29 mouse cellular contexts compared by ENCODE assay signal in the genomic region with DNA sequence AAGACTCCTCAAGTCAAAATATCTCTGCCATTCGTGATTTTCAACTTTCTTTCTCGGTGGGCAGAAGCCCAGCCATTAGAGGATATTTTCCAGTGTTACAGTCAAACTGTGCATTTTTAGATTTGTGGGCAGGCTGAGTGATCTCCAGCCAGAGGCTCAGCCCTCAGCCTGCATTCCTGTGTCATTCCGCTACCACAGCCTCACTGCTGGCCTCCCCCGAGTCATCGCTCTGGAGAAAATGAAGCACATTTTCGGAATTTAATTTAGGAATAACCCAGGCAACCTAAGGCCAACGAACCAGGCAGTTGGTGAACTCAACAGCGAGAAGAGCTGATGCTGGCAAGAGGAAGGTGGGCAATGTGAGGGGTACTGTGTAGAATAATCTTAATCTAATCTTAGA.
A peak's percentile ranks its signal among the peaks of the same experiment; 100 is the strongest.
DNase-seq lines count a peak whose midpoint lies in the region; ATAC-seq and TF ChIP-seq lines count a peak whose summit lies in the region.
"Had no signal": no experiment of that assay in that cellular context is flagged by ENCODE, and none has a peak within 500 bp of the region (broad histone marks: within the 10 kb centered on the region; RNA-seq: fewer than 3 reads in every experiment).

No protein-coding gene starts in this region.

- H3ac ChIP-seq in myocyte (ENCODE audit: control insufficient read depth, insufficient read length): no peak overlapping the region

- 61% methylated on average over 8 of the region's 8 CpGs for WGBS in embryonic facial prominence, embryonic 13.5 days
- WGBS in embryonic facial prominence, embryonic 10.5 days: 88% methylated on average over 8 of the region's 8 CpGs
- WGBS in embryonic facial prominence, embryonic 14.5 days: 70% methylated on average over 8 of the region's 8 CpGs

- no peaks in the 10 kb centered on the region for H3K36me3 ChIP-seq in embryonic facial prominence, embryonic 13.5 days
- H3K36me3 ChIP-seq in embryonic facial prominence, embryonic 10.5 days (replicated peaks): no peaks in the 10 kb centered on the region
- H3K36me3 ChIP-seq in embryonic facial prominence, embryonic 14.5 days (ENCODE audit: control insufficient read depth, insufficient read depth, low read length): no peaks in the 10 kb centered on the region
- no peaks in the 10 kb centered on the region for H3K36me3 ChIP-seq in myocyte (ENCODE audit: control insufficient read depth, insufficient read depth)
- H3K36me3 ChIP-seq: embryonic facial prominence, embryonic 12.5 days; heart, embryonic 10.5 days; heart, embryonic 13.5 days had no signal

- no peak for DNase-seq in embryonic facial prominence, embryonic 10.5 days (ENCODE audit: low spot score)
- DNase-seq in kidney, postnatal 4 days: peak; percentile 7 to 17
- DNase-seq in kidney, adult 8-10 months: no peak
- DNase-seq in embryonic facial prominence, embryonic 14.5 days (ENCODE audit: low spot score): peak; percentile 56
- no peak for DNase-seq in ovary, postnatal 36 days (ENCODE audit: low spot score)
- DNase-seq in heart, adult 8-10 months (ENCODE audit: low spot score): no peak
- DNase-seq: adrenal gland, postnatal 10 days; adrenal gland, postnatal 36 days; cerebellum, adult 18-20 months; cerebellum, adult 9-10 months; cerebellum, postnatal 14 days; forebrain, postnatal 0 days; gastrocnemius, adult 2 months; gastrocnemius, postnatal 14 days; heart, adult 18-20 months; heart, postnatal 14 days; heart, postnatal 4 days had no signal

- H3K27me3 ChIP-seq in embryonic facial prominence, embryonic 13.5 days: no peaks in the 10 kb centered on the region
- no peaks in the 10 kb centered on the region for H3K27me3 ChIP-seq in embryonic facial prominence, embryonic 10.5 days (replicated peaks; ENCODE audit: low read depth, poor library complexity, severe bottlenecking)
- no peaks in the 10 kb centered on the region for H3K27me3 ChIP-seq in embryonic facial prominence, embryonic 14.5 days (replicated peaks; ENCODE audit: control insufficient read depth, insufficient read depth, low read length)
- no peaks in the 10 kb centered on the region for H3K27me3 ChIP-seq in myocyte (ENCODE audit: control insufficient read depth, insufficient read depth, insufficient read length)
- H3K27me3 ChIP-seq: embryonic facial prominence, embryonic 12.5 days; forebrain, embryonic 13.5 days; heart, embryonic 13.5 days had no signal

- H3K9ac ChIP-seq in embryonic facial prominence, embryonic 13.5 days: no peak overlapping the region
- H3K9ac ChIP-seq in embryonic facial prominence, embryonic 14.5 days (ENCODE audit: low read depth, low read length): no peak overlapping the region
- H3K9ac ChIP-seq: embryonic facial prominence, embryonic 12.5 days; forebrain, embryonic 13.5 days; forebrain, postnatal 0 days; heart, embryonic 13.5 days; hindbrain, embryonic 14.5 days had no signal

- 0 out of 2 replicates have a peak overlapping the region, but pooled peaks have one; percentile 22 for H3K27ac ChIP-seq in embryonic facial prominence, embryonic 13.5 days
- no peak overlapping the region for H3K27ac ChIP-seq in embryonic facial prominence, embryonic 10.5 days (replicated peaks)
- no peak overlapping the region for H3K27ac ChIP-seq in embryonic facial prominence, embryonic 14.5 days (replicated peaks; ENCODE audit: low read depth, low read length)
- H3K27ac ChIP-seq: embryonic facial prominence, embryonic 12.5 days; forebrain, embryonic 13.5 days; gastrocnemius, adult 2 months; heart, embryonic 10.5 days; heart, embryonic 13.5 days; hindbrain, embryonic 14.5 days; hindbrain, postnatal 0 days had no signal

- H3K4me3 ChIP-seq in embryonic facial prominence, embryonic 13.5 days: no peak overlapping the region
- H3K4me3 ChIP-seq in embryonic facial prominence, embryonic 10.5 days: no peak overlapping the region
- H3K4me3 ChIP-seq in embryonic facial prominence, embryonic 14.5 days (ENCODE audit: low read depth, low read length): no peak overlapping the region
- H3K4me3 ChIP-seq in myocyte: no peak overlapping the region
- H3K4me3 ChIP-seq: embryonic facial prominence, embryonic 12.5 days; forebrain, embryonic 13.5 days; gastrocnemius, adult 2 months; heart, embryonic 10.5 days; heart, embryonic 13.5 days had no signal

- no peaks in the 10 kb centered on the region for H3K9me3 ChIP-seq in embryonic facial prominence, embryonic 13.5 days
- no peaks in the 10 kb centered on the region for H3K9me3 ChIP-seq in embryonic facial prominence, embryonic 10.5 days
- H3K9me3 ChIP-seq in embryonic facial prominence, embryonic 14.5 days (ENCODE audit: control insufficient read depth, low read length): no peaks in the 10 kb centered on the region
- H3K9me3 ChIP-seq: embryonic facial prominence, embryonic 12.5 days; forebrain, embryonic 13.5 days; heart, embryonic 10.5 days had no signal

- ATAC-seq in embryonic facial prominence, embryonic 13.5 days (ENCODE audit: insufficient number of reproducible peaks, insufficient read depth, low FRiP score, low TSS enrichment, low read depth): no peak
- ATAC-seq in embryonic facial prominence, embryonic 14.5 days (ENCODE audit: low read depth): no peak
- ATAC-seq: CD4-positive, CD25-positive, alpha-beta regulatory T cell, adult 4 months; forebrain, embryonic 13.5 days; forebrain, postnatal 0 days; hindbrain, postnatal 0 days; inflammation-experienced regulatory T-cells, adult 6 months; intestine, embryonic 16.5 days; Patski had no signal

- H3K4me1 ChIP-seq in embryonic facial prominence, embryonic 13.5 days: no peaks in the 10 kb centered on the region
- no peaks in the 10 kb centered on the region for H3K4me1 ChIP-seq in embryonic facial prominence, embryonic 10.5 days
- H3K4me1 ChIP-seq in embryonic facial prominence, embryonic 14.5 days (ENCODE audit: control insufficient read depth, insufficient read depth, low read length): no peaks in the 10 kb centered on the region; the same call in 1 of the 2 replicates
- H3K4me1 ChIP-seq: embryonic facial prominence, embryonic 12.5 days; forebrain, embryonic 13.5 days; heart, embryonic 10.5 days; heart, embryonic 13.5 days had no signal

- H3K4me2 ChIP-seq in embryonic facial prominence, embryonic 13.5 days: no peak overlapping the region
- H3K4me2 ChIP-seq in embryonic facial prominence, embryonic 14.5 days (ENCODE audit: low read depth, low read length): no peak overlapping the region
- H3K4me2 ChIP-seq in myocyte (ENCODE audit: low read depth): peak overlapping the region; percentile 25
- H3K4me2 ChIP-seq: embryonic facial prominence, embryonic 12.5 days; forebrain, embryonic 13.5 days; heart, embryonic 13.5 days; hindbrain, embryonic 14.5 days had no signal

- no peak for TF ChIP-seq POLR2A in myocyte (IDR thresholded peaks at IDR 0.05; ENCODE audit: insufficient read length, low read depth)

- no peaks in the 10 kb centered on the region for H3K79me2 ChIP-seq in myocyte (ENCODE audit: control insufficient read depth, insufficient read depth)

TF ChIP-seq in myocyte, 11 proteins besides CTCF, POLR2A, EP300 and RAD21:
- no peak for TF ChIP-seq USF1 (IDR thresholded peaks at IDR 0.05; ENCODE audit: low read depth)

Comparison
In these comparisons a context has a peak if more than half of its experiments do, and no peak if none do; other contexts are left out.
1. DNase-seq: peak in kidney, postnatal 4 days (2 of 2) and embryonic facial prominence, embryonic 14.5 days (single experiment); none in embryonic facial prominence, embryonic 10.5 days (single experiment), kidney, adult 8-10 months (0 of 2), ovary, postnatal 36 days (single experiment) and heart, adult 8-10 months (single experiment).